Mouse (Mus musculus) bone marrow macrophage, adult 2 months (primary cell): ENCODE measurements around the gene Zfp207.

Experiments used
- CTCF ChIP-seq: IDR thresholded peaks from 2 replicates; pipeline ENCODE4 v1.5.1; 2012; ENCODE audit warnings: low read depth, mild to moderate bottlenecking, low read length, moderate library complexity
- POLR2A ChIP-seq: IDR thresholded peaks from 2 replicates; pipeline ENCODE4 v1.6.1; 2012; ENCODE audit warnings: mild to moderate bottlenecking, low read depth, low read length, borderline replicate concordance

- no peak for TF ChIP-seq POLR2A
- TF ChIP-seq CTCF: no peak
Measured at GRCm38 (mm10) chr11:80452242-80452641, 69.2 kb downstream of the Zfp207 start.
